Mouse (Mus musculus): ENCODE data around the gene Sprtn. TPM values are rescaled to one million over a fixed set of nuclear protein-coding genes. Genes with fewer than 3 reads are reported as not detected.

Gene Sprtn
- total and polyA plus RNA-seq, 3 experiments = 16.0 to 26.5 (median 23.0) TPM

- dilution Hi-C loops (cut with MboI; ENCODE audit: extremely low pct_ligation_motif_present, extremely low pct_unique_long_range_greater_than_20kb, low sequenced_read_pairs) = no loop called here
- H3K4me1 ChIP-seq (ENCODE audit: control insufficient read depth in 1 of 2, insufficient read depth in 2 of 2) = no peaks in the 10 kb centered on the region
- no peaks in the 10 kb centered on the region for H3K79me2 ChIP-seq (replicated peaks; ENCODE audit: control insufficient read depth, extremely low read depth, insufficient read depth, poor library complexity, severe bottlenecking)
- peaks cover 88 to 96% of the 10 kb centered on the region in 2 experiments for H3K36me3 ChIP-seq (replicated peaks in 1 of 2; ENCODE audit: control insufficient read depth in 1 of 2, insufficient read depth in 1 of 2, low read length in 1 of 2)
- no peaks in the 10 kb centered on the region for H3K9me3 ChIP-seq (replicated peaks; ENCODE audit: low read length)
- no peak for DNase-seq (ENCODE audit: extremely low read depth)
- no peak overlapping the region for H3K9ac ChIP-seq (ENCODE audit: insufficient read depth, low read depth)
- no peaks in the 10 kb centered on the region for H3K27me3 ChIP-seq (replicated peaks)
- TF ChIP-seq POLR2A (IDR thresholded peaks at IDR 0.05; ENCODE audit: low read depth, low read length) (no peak), MEF2A (IDR thresholded peaks at IDR 0.05; ENCODE audit: borderline replicate concordance, low read depth, low read length) (no peak), ZMIZ1 (IDR thresholded peaks at IDR 0.05; ENCODE audit: low read depth, low read length) (no peak), MXI1 (IDR thresholded peaks at IDR 0.05; ENCODE audit: low read depth, low read length) (no peak), KAT2A (IDR thresholded peaks at IDR 0.05; ENCODE audit: insufficient replicate concordance, low read length) (no peak), CHD1 (IDR thresholded peaks at IDR 0.05; ENCODE audit: low read depth, low read length) (no peak), MAZ (IDR thresholded peaks at IDR 0.05; ENCODE audit: low read depth, low read length) (no peak), MAX (IDR thresholded peaks at IDR 0.05; ENCODE audit: low read length) (no peak), USF2 (conservative IDR thresholded peaks at IDR 0.05; ENCODE audit: low read depth, low read length) (no peak), ELF1 (IDR thresholded peaks at IDR 0.05; ENCODE audit: low read depth, low read length) (no peak), ETS1 (conservative IDR thresholded peaks at IDR 0.05; ENCODE audit: low read depth, low read length) (no peak)
- in situ Hi-C loops (cut with MboI; ENCODE audit: low pct_ligation_motif_present, low pct_unique_long_range_greater_than_20kb, low sequenced_read_pairs) = no loop called here
- no peak overlapping the region for H3K4me3 ChIP-seq (replicated peaks in 1 of 3; ENCODE audit: low read depth in 2 of 3, low read length in 2 of 3, poor library complexity in 1 of 3)
- no peak overlapping the region for H3K4me2 ChIP-seq (ENCODE audit: insufficient read depth, low read depth, poor library complexity, severe bottlenecking)
- H3K27ac ChIP-seq (ENCODE audit: insufficient read depth, low read depth) = no peak overlapping the region
Measured at GRCm38 (mm10) chr8:124878141-124878540, 19.5 kb upstream of the Sprtn start.

- Histone ChIP-seq H3K4me3 (replicated peaks in 1 of 3; ENCODE audit: low read depth in 2 of 3, low read length in 2 of 3, poor library complexity in 1 of 3) (no peak overlapping the region), H3K79me2 (replicated peaks; ENCODE audit: control insufficient read depth, extremely low read depth, insufficient read depth, poor library complexity, severe bottlenecking) (no peaks in the 10 kb centered on the region), H3K9ac (ENCODE audit: insufficient read depth, low read depth) (no peak overlapping the region), H3K4me2 (ENCODE audit: insufficient read depth, low read depth, poor library complexity, severe bottlenecking) (no peak overlapping the region), H3K9me3 (replicated peaks; ENCODE audit: low read length) (no peaks in the 10 kb centered on the region), H3K36me3 (replicated peaks in 1 of 2; ENCODE audit: control insufficient read depth in 1 of 2, insufficient read depth in 1 of 2, low read length in 1 of 2) (peaks cover 89 to 96% of the 10 kb centered on the region in 2 experiments), H3K4me1 (ENCODE audit: control insufficient read depth in 1 of 2, insufficient read depth in 2 of 2) (no peaks in the 10 kb centered on the region), H3K27me3 (replicated peaks) (no peaks in the 10 kb centered on the region), H3K27ac (ENCODE audit: insufficient read depth, low read depth) (no peak overlapping the region)
- no peak for DNase-seq (ENCODE audit: extremely low read depth)
- dilution Hi-C loops (cut with MboI; ENCODE audit: extremely low pct_ligation_motif_present, extremely low pct_unique_long_range_greater_than_20kb, low sequenced_read_pairs) (no loop called here), in situ Hi-C loops (cut with MboI; ENCODE audit: low pct_ligation_motif_present, low pct_unique_long_range_greater_than_20kb, low sequenced_read_pairs) (no loop called here)
- TF ChIP-seq MEF2A (IDR thresholded peaks at IDR 0.05; ENCODE audit: borderline replicate concordance, low read depth, low read length) (no peak), ZNF384 (IDR thresholded peaks at IDR 0.05; ENCODE audit: low read depth, low read length) (no peak), GABPA (IDR thresholded peaks at IDR 0.05; ENCODE audit: insufficient replicate concordance, low read depth, low read length) (no peak), CHD2 (IDR thresholded peaks at IDR 0.05; ENCODE audit: low read length) (no peak), HCFC1 (IDR thresholded peaks at IDR 0.05; ENCODE audit: low read depth, low read length) (no peak), ZKSCAN1 (IDR thresholded peaks at IDR 0.05; ENCODE audit: borderline replicate concordance, low read depth, low read length) (no peak), POLR2AphosphoS2 (IDR thresholded peaks at IDR 0.05; ENCODE audit: low read depth, low read length) (no peak), BHLHE40 (IDR thresholded peaks at IDR 0.05; ENCODE audit: low read depth, low read length) (no peak), JUN (IDR thresholded peaks at IDR 0.05; ENCODE audit: insufficient read depth, low read depth, low read length) (no peak), ETS1 (conservative IDR thresholded peaks at IDR 0.05; ENCODE audit: low read depth, low read length) (no peak), SMC3 (IDR thresholded peaks at IDR 0.05; ENCODE audit: low read depth, low read length) (no peak), POLR2A (IDR thresholded peaks at IDR 0.05; ENCODE audit: low read depth, low read length) (no peak), MYC (IDR thresholded peaks at IDR 0.05; ENCODE audit: low read depth, low read length) (no peak), NRF1 (IDR thresholded peaks at IDR 0.05; ENCODE audit: low read depth, low read length) (no peak), USF1 (IDR thresholded peaks at IDR 0.05; ENCODE audit: low read depth, low read length) (no peak), NELFE (IDR thresholded peaks at IDR 0.05; ENCODE audit: low read depth, low read length) (no peak), SIN3A (IDR thresholded peaks at IDR 0.05; ENCODE audit: low read length) (no peak), E2F4 (IDR thresholded peaks at IDR 0.05; ENCODE audit: insufficient replicate concordance, low read depth, low read length) (no peak)
Measured at GRCm38 (mm10) chr8:124878946-124879526, 18.6 kb upstream of the Sprtn start.
